Mouse (Mus musculus): ENCODE measurements at regions not wholly inside any gene's neighbourhood (a gene's known extent, or its start where the extent isn't known, plus 50 kb on each side); places are given as distances from the start of the nearest gene placed in this dataset.

GRCm38 (mm10) chr2:173377497-173378257, 101.3 kb upstream of the Pmepa1 start:
- no peak overlapping the region for H3K4me3 ChIP-seq
- H3K27me3 ChIP-seq: no peaks in the 10 kb centered on the region
- no peaks in the 10 kb centered on the region for H3K9me3 ChIP-seq
- no peaks in the 10 kb centered on the region for H3K36me3 ChIP-seq
- ATAC-seq (replicated peaks): no peak
- H3K4me1 ChIP-seq: no peaks in the 10 kb centered on the region
- no peak overlapping the region for H3K27ac ChIP-seq (replicated peaks)
- no peak overlapping the region for H3K9ac ChIP-seq (replicated peaks)
- 81% methylated on average over 10 of the region's 12 CpGs for WGBS
- no peak overlapping the region for H3K4me2 ChIP-seq (replicated peaks)

GRCm38 (mm10) chr2:173379736-173380135, 103.4 kb upstream of the Pmepa1 start:
- Histone ChIP-seq H3K4me1 (no peaks in the 10 kb centered on the region), H3K4me3 (no peak overlapping the region), H3K4me2 (replicated peaks) (no peak overlapping the region), H3K27me3 (no peaks in the 10 kb centered on the region), H3K36me3 (no peaks in the 10 kb centered on the region), H3K9ac (replicated peaks) (no peak overlapping the region), H3K27ac (replicated peaks) (no peak overlapping the region), H3K9me3 (no peaks in the 10 kb centered on the region)
- ATAC-seq (replicated peaks): no peak
- WGBS: 96% methylated on average over 1 of the region's 1 CpGs

- WGBS: 76% methylated on average over 3 of the region's 3 CpGs
Observed at GRCm38 (mm10) chr2:173380341-173380761, 104.0 kb upstream of the Pmepa1 start.

GRCm38 (mm10) chr2:173382176-173382813, 106.0 kb upstream of the Pmepa1 start:
- no peak overlapping the region for H3K9ac ChIP-seq (replicated peaks)
- no peak for ATAC-seq (replicated peaks)
- no peaks in the 10 kb centered on the region for H3K27me3 ChIP-seq
- no peaks in the 10 kb centered on the region for H3K9me3 ChIP-seq
- no peak overlapping the region for H3K4me2 ChIP-seq (replicated peaks)
- no peaks in the 10 kb centered on the region for H3K4me1 ChIP-seq
- H3K36me3 ChIP-seq: no peaks in the 10 kb centered on the region
- H3K27ac ChIP-seq (replicated peaks): no peak overlapping the region
- WGBS: 62% methylated on average over 7 of the region's 7 CpGs
- H3K4me3 ChIP-seq: no peak overlapping the region

More at GRCm38 (mm10) chr2:173380341-173380761, 104.0 kb upstream of the Pmepa1 start:
- Histone ChIP-seq H3K36me3 (no peaks in the 10 kb centered on the region), H3K27ac (replicated peaks) (no peak overlapping the region), H3K4me1 (no peaks in the 10 kb centered on the region), H3K9ac (replicated peaks) (no peak overlapping the region), H3K4me3 (no peak overlapping the region), H3K4me2 (replicated peaks) (no peak overlapping the region), H3K9me3 (no peaks in the 10 kb centered on the region), H3K27me3 (no peaks in the 10 kb centered on the region)
- no peak for ATAC-seq (replicated peaks)

GRCm38 (mm10) chr2:173384935-173385586, 108.7 kb upstream of the Pmepa1 start:
- WGBS: 84% methylated on average over 8 of the region's 8 CpGs
- Histone ChIP-seq H3K27me3 (no peaks in the 10 kb centered on the region), H3K27ac (replicated peaks) (no peak overlapping the region), H3K4me3 (no peak overlapping the region), H3K4me1 (no peaks in the 10 kb centered on the region), H3K36me3 (no peaks in the 10 kb centered on the region), H3K9me3 (no peaks in the 10 kb centered on the region), H3K4me2 (replicated peaks) (no peak overlapping the region), H3K9ac (replicated peaks) (no peak overlapping the region)
- no peak for ATAC-seq (replicated peaks)

- Histone ChIP-seq H3K27ac (replicated peaks) (no peak overlapping the region), H3K4me1 (no peaks in the 10 kb centered on the region), H3K36me3 (no peaks in the 10 kb centered on the region), H3K9ac (replicated peaks) (no peak overlapping the region), H3K4me3 (no peak overlapping the region), H3K4me2 (replicated peaks) (no peak overlapping the region), H3K9me3 (no peaks in the 10 kb centered on the region), H3K27me3 (no peaks in the 10 kb centered on the region)
- 68% methylated on average over 9 of the region's 9 CpGs for WGBS
- ATAC-seq (replicated peaks): no peak
Observed at GRCm38 (mm10) chr2:173385722-173386141, 109.4 kb upstream of the Pmepa1 start.

- no peaks in the 10 kb centered on the region for H3K9me3 ChIP-seq
- no peaks in the 10 kb centered on the region for H3K4me1 ChIP-seq
- ATAC-seq (replicated peaks): no peak
- no peaks in the 10 kb centered on the region for H3K36me3 ChIP-seq
- no peaks in the 10 kb centered on the region for H3K27me3 ChIP-seq
- WGBS: 73% methylated on average over 4 of the region's 4 CpGs
- no peak overlapping the region for H3K4me3 ChIP-seq
- H3K27ac ChIP-seq (replicated peaks): no peak overlapping the region
- H3K9ac ChIP-seq (replicated peaks): no peak overlapping the region
- no peak overlapping the region for H3K4me2 ChIP-seq (replicated peaks)
Observed at GRCm38 (mm10) chr2:173388140-173388539, 111.8 kb upstream of the Pmepa1 start.

- WGBS: 87% methylated on average over 14 of the region's 14 CpGs
- H3K4me1 ChIP-seq: peaks cover 8% of the 10 kb centered on the region
- H3K9me3 ChIP-seq: no peaks in the 10 kb centered on the region
- H3K36me3 ChIP-seq: no peaks in the 10 kb centered on the region
- H3K4me2 ChIP-seq (replicated peaks): no peak overlapping the region
- H3K27ac ChIP-seq (replicated peaks): no peak overlapping the region
- no peaks in the 10 kb centered on the region for H3K27me3 ChIP-seq
- H3K9ac ChIP-seq (replicated peaks): no peak overlapping the region
- no peak overlapping the region for H3K4me3 ChIP-seq
- ATAC-seq (replicated peaks): no peak
Observed at GRCm38 (mm10) chr2:173392557-173393323, 116.4 kb upstream of the Pmepa1 start.

- WGBS: 50% methylated on average over 2 of the region's 2 CpGs
- no peak overlapping the region for H3K9ac ChIP-seq (replicated peaks)
- H3K27me3 ChIP-seq: no peaks in the 10 kb centered on the region
- H3K9me3 ChIP-seq: no peaks in the 10 kb centered on the region
- no peak overlapping the region for H3K4me3 ChIP-seq
- H3K36me3 ChIP-seq: no peaks in the 10 kb centered on the region
- peaks cover 8% of the 10 kb centered on the region for H3K4me1 ChIP-seq
- ATAC-seq (replicated peaks): no peak
- no peak overlapping the region for H3K27ac ChIP-seq (replicated peaks)
- no peak overlapping the region for H3K4me2 ChIP-seq (replicated peaks)
Observed at GRCm38 (mm10) chr2:173393324-173393592, 116.9 kb upstream of the Pmepa1 start.

GRCm38 (mm10) chr2:173395526-173395925, 119.2 kb upstream of the Pmepa1 start:
- no peak overlapping the region for H3K4me3 ChIP-seq
- peak; percentile 61; the same call in 1 of the 2 replicates for ATAC-seq (replicated peaks)

GRCm38 (mm10) chr2:173397846-173398331, 121.6 kb upstream of the Pmepa1 start:
- Histone ChIP-seq H3K4me2 (replicated peaks) (no peak overlapping the region), H3K4me3 (no peak overlapping the region), H3K36me3 (no peaks in the 10 kb centered on the region), H3K27ac (replicated peaks) (no peak overlapping the region), H3K9me3 (no peaks in the 10 kb centered on the region), H3K4me1 (peaks cover 8% of the 10 kb centered on the region), H3K27me3 (no peaks in the 10 kb centered on the region), H3K9ac (replicated peaks) (no peak overlapping the region)
- 87% methylated on average over 2 of the region's 2 CpGs for WGBS
- no peak for ATAC-seq (replicated peaks)

More at GRCm38 (mm10) chr2:173395526-173395925, 119.2 kb upstream of the Pmepa1 start:
- H3K9ac ChIP-seq (replicated peaks): no peak overlapping the region
- 0 out of 2 replicates have a peak overlapping the region, but pooled peaks have one; percentile 17 for H3K27ac ChIP-seq (replicated peaks)
- H3K36me3 ChIP-seq: no peaks in the 10 kb centered on the region
- H3K9me3 ChIP-seq: no peaks in the 10 kb centered on the region
- H3K27me3 ChIP-seq: no peaks in the 10 kb centered on the region
- WGBS: 37% methylated on average over 6 of the region's 6 CpGs
- peaks cover 8% of the 10 kb centered on the region for H3K4me1 ChIP-seq
- H3K4me2 ChIP-seq (replicated peaks): no peak overlapping the region

GRCm38 (mm10) chr2:173405629-173406028, 116.8 kb upstream of the 1700021F07Rik start:
- H3K27ac ChIP-seq (replicated peaks): no peak overlapping the region; the same call in 1 of the 2 replicates
- no peak overlapping the region for H3K4me3 ChIP-seq
- no peaks in the 10 kb centered on the region for H3K27me3 ChIP-seq
- H3K9ac ChIP-seq (replicated peaks): no peak overlapping the region
- no peak for ATAC-seq (replicated peaks)
- H3K4me2 ChIP-seq (replicated peaks): no peak overlapping the region
- 73% methylated on average over 12 of the region's 12 CpGs for WGBS
- H3K36me3 ChIP-seq: no peaks in the 10 kb centered on the region
- no peaks in the 10 kb centered on the region for H3K9me3 ChIP-seq
- H3K4me1 ChIP-seq: peaks cover 33% of the 10 kb centered on the region

All from forebrain, embryonic 15.5 days (tissue).